Mouse (Mus musculus): ENCODE data around the gene Usp19.

Usp19 gene

GRCm38 (mm10) chr9:108469430-108469829, 21.0 kb upstream of the Usp19 start:
- no peak for DNase-seq (ENCODE audit: low spot score)

- DNase-seq (ENCODE audit: low spot score) = no peak
Observed at GRCm38 (mm10) chr9:108469845-108470244, 20.6 kb upstream of the Usp19 start.

GRCm38 (mm10) chr9:108474528-108474927, 15.9 kb upstream of the Usp19 start:
- no peak for DNase-seq (ENCODE audit: low spot score)

GRCm38 (mm10) chr9:108478638-108479156, 11.7 kb upstream of the Usp19 start:
- no peak for DNase-seq (ENCODE audit: low spot score)

GRCm38 (mm10) chr9:108479241-108479640, 11.2 kb upstream of the Usp19 start:
- no peak for DNase-seq (ENCODE audit: low spot score)

GRCm38 (mm10) chr9:108479721-108480351, 10.6 kb upstream of the Usp19 start, which contains the start of gene Lamb2:
TSS of gene Lamb2 (plus strand) at chr9:108479736.
- DNase-seq (ENCODE audit: low spot score) = no peak

GRCm38 (mm10) chr9:108480813-108481519, 9.4 kb upstream of the Usp19 start:
- no peak for DNase-seq (ENCODE audit: low spot score)

GRCm38 (mm10) chr9:108481520-108482210, 8.7 kb upstream of the Usp19 start:
- DNase-seq (ENCODE audit: low spot score) = no peak

- no peak for DNase-seq (ENCODE audit: low spot score)
Observed at GRCm38 (mm10) chr9:108483051-108483790, 7.2 kb upstream of the Usp19 start.

- DNase-seq (ENCODE audit: low spot score) = no peak
Observed at GRCm38 (mm10) chr9:108484021-108484420, 6.4 kb upstream of the Usp19 start.

GRCm38 (mm10) chr9:108485301-108485875, 5.0 kb upstream of the Usp19 start:
- no peak for DNase-seq (ENCODE audit: low spot score)

- DNase-seq (ENCODE audit: low spot score) = no peak
Observed at GRCm38 (mm10) chr9:108486973-108487530, 3.4 kb upstream of the Usp19 start.

GRCm38 (mm10) chr9:108488403-108488802, 2.0 kb upstream of the Usp19 start:
- no peak for DNase-seq (ENCODE audit: low spot score)

- DNase-seq (ENCODE audit: low spot score) = no peak
Observed at GRCm38 (mm10) chr9:108489215-108489614, 1.2 kb upstream of the Usp19 start.

- DNase-seq (ENCODE audit: low spot score) = no peak
Observed at GRCm38 (mm10) chr9:108489702-108490558, 472 bp upstream of the Usp19 start.

- DNase-seq (ENCODE audit: low spot score) = no peak
Observed at GRCm38 (mm10) chr9:108491286-108491580, 831 bp downstream of the Usp19 start.

- no peak for DNase-seq (ENCODE audit: low spot score)
Observed at GRCm38 (mm10) chr9:108492043-108492750, 1.8 kb downstream of the Usp19 start.

- DNase-seq (ENCODE audit: low spot score) = no peak
Observed at GRCm38 (mm10) chr9:108493246-108493645, 2.8 kb downstream of the Usp19 start.

- DNase-seq (ENCODE audit: low spot score) = no peak
Observed at GRCm38 (mm10) chr9:108494146-108494825, 3.9 kb downstream of the Usp19 start.
